Mouse (Mus musculus): ENCODE data around the gene Ccser2. TPM values are rescaled to one million over a fixed set of nuclear protein-coding genes. Genes with fewer than 3 reads are reported as not detected.

Gene Ccser2
- polyA plus RNA-seq, 1 experiment = 0.02 TPM

GRCm38 (mm10) chr14:36863877-36864489 lies 104.6 kb downstream of the Ccser2 start:
- peak overlapping the region; percentile 53 for H3K4me3 ChIP-seq (replicated peaks)
- no peaks in the 10 kb centered on the region for H3K9me3 ChIP-seq (ENCODE audit: control insufficient read depth, low read length)
- peaks cover 3% of the 10 kb centered on the region for H3K4me1 ChIP-seq (ENCODE audit: control insufficient read depth)
- H3K27me3 ChIP-seq (ENCODE audit: control insufficient read depth) = no peaks in the 10 kb centered on the region
- no peaks in the 10 kb centered on the region for H3K36me3 ChIP-seq (ENCODE audit: control insufficient read depth)
- no peak for TF ChIP-seq GATA1 (IDR thresholded peaks at IDR 0.05; ENCODE audit: low read length)
- TF ChIP-seq TAL1 (IDR thresholded peaks at IDR 0.05; ENCODE audit: low read length) = no peak

GRCm38 (mm10) chr14:36862387-36862786 lies 106.2 kb downstream of the Ccser2 start:
- H3K27me3 ChIP-seq (ENCODE audit: control insufficient read depth) = no peaks in the 10 kb centered on the region
- no peaks in the 10 kb centered on the region for H3K36me3 ChIP-seq (ENCODE audit: control insufficient read depth)
- TF ChIP-seq TAL1 (IDR thresholded peaks at IDR 0.05; ENCODE audit: low read length) (no peak), GATA1 (IDR thresholded peaks at IDR 0.05; ENCODE audit: low read length) (no peak)
- H3K9me3 ChIP-seq (ENCODE audit: control insufficient read depth, low read length) = 0 out of 2 replicates have a peak, but pooled peaks cover 2% of the 10 kb centered on the region
- peaks cover 3% of the 10 kb centered on the region for H3K4me1 ChIP-seq (ENCODE audit: control insufficient read depth)
- no peak overlapping the region for H3K4me3 ChIP-seq (replicated peaks)

- Histone ChIP-seq H3K9me3 (ENCODE audit: control insufficient read depth, low read length) (peaks cover 5% of the 10 kb centered on the region; the same call in 1 of the 2 replicates), H3K4me3 (replicated peaks) (no peak overlapping the region), H3K4me1 (ENCODE audit: control insufficient read depth) (peaks cover 2% of the 10 kb centered on the region), H3K36me3 (ENCODE audit: control insufficient read depth) (no peaks in the 10 kb centered on the region), H3K27me3 (ENCODE audit: control insufficient read depth) (no peaks in the 10 kb centered on the region)
- TF ChIP-seq TAL1 (IDR thresholded peaks at IDR 0.05; ENCODE audit: low read length) = no peak
- TF ChIP-seq GATA1 (IDR thresholded peaks at IDR 0.05; ENCODE audit: low read length) = no peak
Observed at GRCm38 (mm10) chr14:36858932-36859331, 109.6 kb downstream of the Ccser2 start.

- Histone ChIP-seq H3K36me3 (ENCODE audit: control insufficient read depth) (no peaks in the 10 kb centered on the region), H3K27me3 (ENCODE audit: control insufficient read depth) (no peaks in the 10 kb centered on the region), H3K4me1 (ENCODE audit: control insufficient read depth) (no peaks in the 10 kb centered on the region), H3K9me3 (ENCODE audit: control insufficient read depth, low read length) (peaks cover 10% of the 10 kb centered on the region), H3K4me3 (replicated peaks) (no peak overlapping the region)
- TF ChIP-seq TAL1 (IDR thresholded peaks at IDR 0.05; ENCODE audit: low read length) (no peak), GATA1 (IDR thresholded peaks at IDR 0.05; ENCODE audit: low read length) (no peak)
Observed at GRCm38 (mm10) chr14:36852972-36853371, 115.6 kb downstream of the Ccser2 start.

GRCm38 (mm10) chr14:36848860-36849259 lies 119.7 kb downstream of the Ccser2 start:
- Histone ChIP-seq H3K4me3 (replicated peaks) (no peak overlapping the region), H3K4me1 (ENCODE audit: control insufficient read depth) (no peaks in the 10 kb centered on the region), H3K9me3 (ENCODE audit: control insufficient read depth, low read length) (peaks cover 6% of the 10 kb centered on the region), H3K36me3 (ENCODE audit: control insufficient read depth) (no peaks in the 10 kb centered on the region), H3K27me3 (ENCODE audit: control insufficient read depth) (no peaks in the 10 kb centered on the region)
- no peak for TF ChIP-seq GATA1 (IDR thresholded peaks at IDR 0.05; ENCODE audit: low read length)
- no peak for TF ChIP-seq TAL1 (IDR thresholded peaks at IDR 0.05; ENCODE audit: low read length)

Other genes with a start within 250 kb of the Ccser2 start
- gene Rgr, start 80.2 kb upstream of the Ccser2 start, polyA plus RNA-seq (2012) = not detected in 2 replicates
- not detected in 2 replicates for gene Lrit1, start 86.1 kb upstream of the Ccser2 start, polyA plus RNA-seq (2012)
- gene Lrit2, start 99.2 kb upstream of the Ccser2 start, polyA plus RNA-seq (2012) = not detected in 2 replicates
- not detected in 2 replicates for gene Cdhr1, start 129.6 kb upstream of the Ccser2 start, polyA plus RNA-seq (2012)
- gene 2610528A11Rik, start 145.2 kb upstream of the Ccser2 start, polyA plus RNA-seq (2012) = not detected in 2 replicates
- gene Ghitm, start 166.5 kb upstream of the Ccser2 start, polyA plus RNA-seq (2012) = 7.7 and 9.1 TPM in 2 replicates